Mouse (Mus musculus) hematopoietic stem cell, adult 5-6 weeks (primary cell): Measurements from ENCODE around the gene Shb. TPM values are rescaled to one million over a fixed set of nuclear protein-coding genes. Genes with fewer than 3 reads are reported as not detected.

Experiments used
- ATAC-seq, 2 experiments: fragments of 125-278 bp in 1 of 2; replicated peaks in 1 of 2; 2 replicates each; pipeline ENCODE4 v1.8.0; 2016 to 2017; ENCODE audit warnings: inconsistent platforms in 2 of 2, mild to moderate bottlenecking in 2 of 2, moderate number of reproducible peaks in 2 of 2, low read depth in 1 of 2, moderate TSS enrichment in 1 of 2; ENCODE audit not compliant: low FRiP score in 2 of 2, poor library complexity in 2 of 2, severe bottlenecking in 2 of 2, insufficient read depth in 1 of 2, low TSS enrichment in 1 of 2
- total RNA-seq: library from RNA; stranded (forward); fragments of 172-1452, 232-1000 nt; gene quantifications from 2 replicates; pipeline ENCODE4 v1.2.3, GENCODE M21; 2017

Gene Shb
- total RNA-seq, 1 experiment from 2014 or later, result 4.5 TPM

DNA sequence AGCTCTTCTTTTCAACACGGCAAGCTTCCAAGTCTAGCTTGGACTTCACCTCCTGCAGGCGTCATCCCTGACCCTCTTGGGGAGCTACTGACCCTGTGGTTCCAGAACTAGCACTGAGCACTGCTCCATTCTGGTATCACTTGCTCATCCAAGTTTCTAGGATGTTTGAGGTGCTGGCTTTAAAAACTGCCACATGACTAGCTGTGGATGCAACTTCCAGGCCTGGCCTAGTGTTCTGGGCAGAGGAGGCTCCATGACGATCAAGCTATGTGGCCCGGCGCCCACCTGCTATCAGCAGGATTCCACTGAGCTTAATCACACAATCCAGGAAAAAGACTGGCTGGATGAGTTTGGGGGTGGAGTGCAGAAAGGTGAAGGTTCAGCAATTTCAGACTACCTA lies 57.4 kb downstream of the Shb start:
- ATAC-seq, result no peak

DNA sequence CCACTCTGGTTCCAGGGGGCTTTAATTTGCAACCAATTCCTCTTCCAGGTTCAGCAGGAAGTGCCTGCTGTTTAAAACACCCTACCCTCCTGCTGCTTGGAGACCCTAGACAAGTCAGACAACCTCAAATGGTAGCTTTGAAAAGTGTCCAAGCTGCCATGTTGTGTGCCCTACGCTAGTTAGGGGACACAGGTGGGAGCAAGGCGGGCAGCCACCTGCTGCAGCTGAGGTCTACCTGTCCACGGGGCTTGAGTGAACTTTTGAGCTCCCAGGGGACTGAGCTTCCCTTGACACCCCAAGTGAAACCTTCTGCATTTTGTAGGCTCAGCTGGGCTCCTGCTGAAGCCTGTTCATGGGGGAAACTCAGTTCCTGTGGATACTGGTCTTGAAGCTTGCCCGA lies 58.1 kb downstream of the Shb start:
- no peak for ATAC-seq

DNA sequence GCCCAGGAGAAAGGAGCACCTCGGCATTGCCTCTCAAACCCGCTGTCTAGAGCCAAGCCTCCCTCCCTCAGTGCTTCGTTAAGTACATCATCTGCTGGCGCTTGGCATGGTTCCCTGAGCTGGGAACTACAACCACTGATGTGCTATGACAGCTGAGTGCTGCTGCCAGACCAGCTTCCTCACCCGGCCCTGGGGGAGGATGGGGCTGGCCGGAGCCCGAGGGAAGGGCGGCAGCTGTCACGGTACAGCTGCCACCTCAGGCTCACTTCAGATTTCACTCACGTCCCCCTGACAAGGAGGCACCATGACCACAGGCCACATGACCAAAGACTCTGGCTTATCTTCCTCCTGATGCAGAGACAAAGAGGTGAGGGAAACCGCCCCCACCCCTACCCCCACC lies 59.1 kb downstream of the Shb start:
- peak; percentile 79 to 84 for ATAC-seq

DNA sequence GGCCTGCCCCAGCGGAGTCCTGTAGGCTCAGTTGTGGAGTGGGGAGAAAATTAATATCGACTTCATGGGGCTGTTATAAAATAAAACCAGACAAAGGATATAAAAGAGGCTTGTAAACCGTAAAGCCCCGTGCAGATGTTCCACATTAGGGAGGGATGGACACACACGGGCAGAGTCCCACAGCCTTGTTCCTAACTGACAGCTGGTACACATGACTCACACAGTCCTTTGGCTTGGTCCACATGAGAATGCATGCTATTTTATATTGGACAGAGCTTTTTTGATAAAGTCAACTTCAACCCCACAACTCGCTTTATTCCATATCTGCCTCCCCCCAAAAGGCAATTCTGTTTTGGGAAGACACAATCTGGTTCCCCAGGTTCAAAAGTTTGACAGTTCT lies 59.6 kb downstream of the Shb start:
- ATAC-seq, result no peak

DNA sequence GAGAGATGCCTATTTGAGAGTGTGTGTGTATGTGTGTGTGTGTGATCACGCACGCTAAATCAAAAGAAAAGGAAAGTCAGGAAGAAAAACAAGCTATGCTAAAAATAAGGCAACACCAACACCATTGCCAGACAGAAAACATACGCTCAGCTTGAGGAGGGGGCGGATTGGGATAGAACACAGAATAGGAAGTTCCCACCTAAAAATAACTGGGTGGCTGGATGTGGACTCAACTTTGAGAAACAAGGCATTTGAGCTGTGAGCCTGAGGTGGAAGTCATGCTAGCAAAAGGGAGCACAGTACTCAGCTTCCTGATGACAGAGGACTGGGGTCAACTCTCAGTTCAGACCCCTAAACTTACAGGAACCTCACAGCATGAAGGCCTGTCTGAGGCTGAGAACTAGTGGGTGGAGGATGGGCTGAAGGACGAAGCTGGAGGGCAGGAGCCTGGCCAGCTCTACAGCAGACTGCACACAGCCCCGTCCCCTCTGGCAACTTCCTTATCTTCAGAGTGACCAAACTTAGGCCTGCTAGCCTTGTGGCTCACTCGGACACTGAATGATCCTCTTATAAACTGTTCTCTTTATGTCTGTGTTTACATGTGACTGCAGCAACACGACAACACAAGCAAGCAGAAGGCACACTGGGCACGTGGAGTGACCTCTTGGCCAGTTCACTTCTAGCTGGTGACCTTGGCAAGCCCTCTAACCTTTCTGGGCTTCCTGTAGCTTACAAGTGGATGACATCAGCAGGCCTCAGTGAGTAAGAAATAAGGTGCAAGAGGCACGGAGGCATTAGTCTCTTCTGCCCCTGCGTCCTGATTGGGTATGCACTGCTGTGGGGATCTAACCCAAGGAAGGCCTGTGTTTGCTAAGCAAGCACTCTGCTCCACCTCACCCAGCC lies 60.4 kb downstream of the Shb start:
- ATAC-seq, result no peak

DNA sequence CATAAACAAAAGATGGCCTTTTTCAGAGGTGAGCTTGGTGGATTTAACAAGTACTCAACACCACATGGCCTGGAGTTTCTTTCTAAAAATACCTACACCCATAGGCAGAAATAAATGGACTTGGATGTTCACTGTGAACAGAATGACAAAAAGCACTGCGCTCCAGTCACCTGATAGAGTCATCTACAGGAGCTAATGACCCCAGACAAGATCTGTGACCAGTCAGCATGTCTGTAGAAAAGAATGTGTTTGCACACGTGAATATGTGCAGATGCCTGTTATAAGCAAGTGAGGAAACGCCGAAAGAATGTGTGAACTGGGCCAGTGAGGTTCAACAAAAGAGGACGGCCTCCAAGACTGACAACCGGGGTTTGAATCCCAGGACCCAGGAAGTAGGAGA lies 63.2 kb downstream of the Shb start:
- no peak for ATAC-seq

DNA sequence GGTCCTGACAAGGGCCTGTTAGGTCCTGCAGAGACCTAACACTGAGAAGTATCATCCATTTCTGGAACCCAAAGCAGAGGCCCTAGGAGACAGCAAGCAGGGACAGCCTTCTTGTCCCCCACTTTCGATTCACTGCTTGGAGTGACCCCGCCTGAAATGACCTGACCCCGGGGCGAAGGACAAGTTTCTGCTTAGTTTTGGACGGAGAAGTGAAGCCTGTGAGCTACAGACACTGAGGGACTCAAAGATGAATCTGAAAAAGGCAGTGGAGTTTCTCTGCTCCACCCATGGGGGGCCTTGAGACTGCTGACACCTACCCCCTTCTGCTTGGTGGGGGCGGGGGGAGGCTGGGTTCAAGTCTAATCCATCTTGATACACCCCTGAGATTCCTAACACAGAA lies 63.8 kb downstream of the Shb start:
- no peak for ATAC-seq

DNA sequence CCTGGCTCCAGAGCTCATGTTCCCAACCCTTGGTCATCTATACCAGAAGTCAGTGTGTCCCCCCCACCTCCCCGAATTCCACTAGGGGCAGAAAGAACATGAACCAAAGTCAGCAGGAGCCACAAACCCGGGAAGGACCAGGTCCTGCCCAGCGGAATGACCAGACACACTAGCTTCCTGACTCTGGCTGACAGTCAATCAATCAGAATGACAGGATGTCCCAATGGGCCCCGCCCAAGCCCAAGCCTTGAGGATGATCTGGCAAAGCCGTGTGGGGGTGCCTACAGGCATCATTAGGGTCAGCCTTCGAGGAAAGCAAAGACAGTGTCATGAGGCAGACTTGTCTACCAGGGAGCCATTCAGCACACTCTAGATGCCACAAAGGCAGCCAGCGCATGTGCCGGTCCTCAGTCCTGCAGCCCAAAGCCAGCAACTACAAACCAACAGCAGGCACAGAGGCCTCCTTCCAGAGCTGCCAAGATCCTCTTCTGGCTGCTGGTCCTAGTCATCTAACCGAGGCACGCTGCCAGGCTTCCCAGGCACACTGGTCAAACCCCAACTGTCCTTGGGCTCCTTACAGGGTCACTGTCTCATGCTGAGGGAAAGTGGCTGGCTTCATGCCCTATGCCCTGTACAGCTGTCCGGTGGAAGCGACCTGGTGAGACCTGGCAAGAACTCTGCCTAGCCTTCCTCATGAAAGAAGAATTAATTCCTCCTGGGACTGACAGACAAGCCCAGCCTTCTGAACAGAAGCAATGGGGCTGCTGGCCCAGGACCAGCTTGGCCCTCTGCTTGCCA lies 65.0 kb downstream of the Shb start:
- no peak for ATAC-seq

DNA sequence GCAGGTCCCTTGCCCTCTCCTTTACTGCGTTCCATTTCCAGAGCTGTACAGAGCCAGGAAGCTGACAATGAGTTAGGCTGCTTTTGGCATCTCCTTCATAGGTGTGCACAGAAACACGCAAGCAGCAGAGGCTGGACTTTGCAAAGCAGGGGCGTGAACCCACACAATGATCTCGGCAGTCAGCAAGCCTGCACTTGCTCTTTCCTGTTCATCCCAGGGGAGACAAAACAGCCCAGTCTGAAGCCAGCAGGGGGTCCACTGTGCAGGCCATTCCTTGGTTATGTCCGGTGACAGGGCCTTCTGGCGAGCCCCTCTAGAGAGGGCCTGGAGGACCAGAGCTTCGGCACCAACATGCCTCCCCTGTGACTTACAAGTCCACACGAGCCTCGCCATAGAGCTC lies 67.3 kb downstream of the Shb start:
- ATAC-seq, result no peak

DNA sequence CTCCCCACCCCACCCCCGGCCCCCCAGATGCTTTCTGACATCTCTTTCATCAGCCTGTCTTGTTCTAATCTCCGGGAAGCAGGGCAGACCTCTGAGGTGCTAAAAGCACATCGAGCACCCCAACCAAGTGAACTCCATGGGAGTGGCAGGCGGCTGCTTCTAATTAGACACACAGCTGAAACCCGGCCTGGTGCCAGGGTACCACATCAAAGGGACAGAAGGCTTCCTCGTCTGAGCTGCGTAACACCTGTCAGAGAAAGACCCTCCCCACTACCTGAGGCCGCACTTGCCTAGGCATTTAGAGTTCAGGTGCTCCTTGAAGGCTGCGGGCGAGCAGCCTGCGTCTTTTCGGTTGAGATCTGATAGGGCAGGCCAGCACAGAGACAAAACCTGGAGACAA lies 67.7 kb downstream of the Shb start:
- no peak for ATAC-seq

DNA sequence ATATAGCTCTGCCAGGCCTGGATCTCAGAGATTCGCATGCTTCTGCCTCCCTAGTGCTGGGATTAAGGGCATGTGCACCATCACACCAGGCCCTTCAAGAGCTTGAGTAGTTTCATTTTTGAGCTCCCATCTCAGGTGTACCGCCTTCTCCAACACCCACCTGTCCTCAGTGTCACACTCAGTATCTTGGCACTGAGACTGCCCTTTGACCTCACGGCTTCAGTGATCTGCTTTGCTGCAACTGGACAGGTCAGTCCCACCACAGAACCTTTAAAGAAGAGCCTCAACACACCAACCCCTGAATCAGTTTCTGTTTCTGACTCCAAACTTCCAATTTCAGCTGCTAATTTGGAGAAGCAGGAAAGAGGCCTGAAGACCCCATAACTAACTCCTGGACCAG lies 68.1 kb downstream of the Shb start:
- ATAC-seq, result no peak

DNA sequence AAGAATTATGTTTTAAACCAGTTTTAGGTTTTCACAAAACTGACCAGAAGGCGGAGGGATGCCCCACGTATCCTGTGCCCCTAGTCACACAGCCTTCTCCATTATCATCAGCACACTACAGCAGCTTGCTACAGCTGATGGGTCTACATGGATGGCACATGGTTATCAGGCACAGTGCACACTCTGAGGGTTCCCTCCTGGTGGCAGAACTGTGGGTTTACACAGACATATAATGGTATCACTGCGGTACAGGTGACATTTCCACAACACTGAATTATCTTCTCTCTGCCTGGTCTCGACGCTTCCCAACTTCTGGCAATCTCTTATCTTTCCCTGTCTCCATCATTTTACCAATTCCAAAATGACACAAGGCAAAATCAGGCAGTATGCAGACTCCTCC lies 69.6 kb downstream of the Shb start:
- ATAC-seq, result 0 out of 4 replicates have a peak, but pooled peaks of 1 of the 2 experiments have one; percentile 42

DNA sequence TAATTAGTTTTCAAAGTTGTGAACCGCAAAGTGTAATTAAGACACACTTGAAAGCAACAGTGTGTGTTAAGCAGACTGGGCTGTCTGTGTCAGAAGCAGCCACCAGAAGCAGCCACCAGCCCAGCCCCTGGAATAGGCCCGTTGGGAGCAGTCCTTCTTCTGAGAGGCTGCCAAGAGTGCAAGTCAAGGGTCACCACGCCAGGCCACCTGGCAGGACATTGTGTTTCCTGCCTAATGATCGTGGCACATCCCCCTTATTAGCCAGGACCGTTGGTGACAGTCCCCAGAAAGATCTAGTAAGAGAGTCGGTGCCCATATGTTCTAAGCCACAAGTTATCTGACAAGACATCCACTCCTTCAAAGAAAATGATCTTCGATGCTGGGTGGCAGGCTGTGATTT lies 70.6 kb downstream of the Shb start:
- no peak for ATAC-seq

DNA sequence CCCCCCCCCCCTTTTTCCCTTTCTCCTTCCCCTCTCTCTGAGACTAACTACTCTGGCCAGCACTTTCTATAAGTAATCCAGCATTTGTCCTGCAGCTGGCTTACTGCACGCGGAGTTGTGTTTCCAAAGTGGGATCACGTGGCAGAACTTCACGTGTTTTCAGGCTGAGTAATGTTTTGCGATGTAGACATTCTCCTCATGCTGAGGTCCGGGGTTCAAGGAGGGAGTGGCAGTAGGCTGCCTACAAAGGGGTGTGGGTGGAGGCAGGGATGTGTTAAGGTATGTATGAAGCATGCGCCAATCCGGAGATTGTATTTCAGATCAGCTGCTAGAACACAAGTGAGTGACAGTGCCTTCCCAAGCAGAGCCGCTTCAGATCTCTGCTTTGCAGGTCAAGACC lies 72.9 kb downstream of the Shb start:
- ATAC-seq, result no peak

DNA sequence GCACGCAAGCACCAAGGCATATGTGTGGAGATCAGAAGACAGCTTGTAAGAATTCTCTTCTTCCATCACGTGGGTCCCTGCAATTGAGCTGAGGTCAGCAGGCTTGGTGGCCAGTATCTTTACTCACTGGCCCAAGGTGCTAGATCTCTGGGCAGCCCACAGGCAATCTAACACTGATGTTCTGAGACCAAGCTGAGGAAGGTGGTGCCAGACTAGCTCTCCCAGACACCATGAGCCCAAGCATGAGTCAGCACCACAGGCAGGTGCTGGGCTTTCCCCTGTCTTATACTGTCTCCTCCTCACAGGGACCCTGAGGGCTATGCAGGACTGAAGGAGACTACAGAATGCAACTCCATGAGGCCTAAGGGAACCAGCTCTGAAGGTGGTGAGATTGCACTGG lies 74.7 kb downstream of the Shb start:
- no peak for ATAC-seq

DNA sequence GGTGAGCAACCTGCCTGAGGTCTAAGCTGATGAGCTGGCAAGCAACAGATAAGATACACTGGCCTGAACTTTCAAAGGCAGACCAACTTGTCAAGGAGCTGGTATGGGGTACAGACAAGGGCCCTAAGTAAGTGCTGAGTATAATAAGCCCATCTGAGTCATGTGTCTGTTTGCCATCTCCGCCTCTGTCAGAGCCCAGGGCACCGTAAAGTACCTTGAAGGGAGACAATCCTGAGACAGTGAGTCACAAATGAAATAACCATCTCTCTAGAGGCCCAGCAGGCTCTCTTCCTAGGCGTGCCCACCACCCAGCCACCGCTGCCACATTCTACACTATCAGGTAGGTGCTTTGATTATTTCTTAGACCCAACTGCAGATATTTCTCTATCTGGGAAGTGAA lies 77.3 kb downstream of the Shb start:
- ATAC-seq, result no peak

DNA sequence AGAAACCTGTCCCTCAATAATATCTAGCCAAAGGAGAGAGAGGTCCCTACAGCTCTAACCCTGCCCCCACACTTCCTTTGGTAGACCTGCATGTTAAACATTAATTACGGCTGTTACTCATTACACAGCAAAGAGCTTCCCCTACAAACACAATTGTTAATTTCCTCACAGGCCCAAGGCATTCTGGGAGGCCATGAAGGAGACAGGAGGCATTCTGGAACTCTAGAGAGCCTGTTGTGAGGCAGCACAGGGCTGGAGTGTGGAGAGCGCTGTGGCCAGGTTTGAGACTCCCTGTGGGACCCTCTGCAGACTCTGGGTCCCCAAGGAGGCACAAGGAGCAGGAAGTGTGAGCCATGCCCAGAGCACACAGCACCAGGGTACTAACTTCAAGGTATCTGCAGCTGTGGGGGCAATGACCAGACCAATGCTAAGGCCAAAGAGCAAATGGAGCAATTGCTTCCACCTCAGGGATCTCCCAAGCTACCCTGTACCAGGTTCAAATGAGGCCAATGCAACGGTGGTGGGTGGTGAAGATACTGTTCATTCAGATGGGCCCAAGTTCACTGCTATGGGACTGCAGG lies 78.9 kb downstream of the Shb start:
- ATAC-seq, result no peak

DNA sequence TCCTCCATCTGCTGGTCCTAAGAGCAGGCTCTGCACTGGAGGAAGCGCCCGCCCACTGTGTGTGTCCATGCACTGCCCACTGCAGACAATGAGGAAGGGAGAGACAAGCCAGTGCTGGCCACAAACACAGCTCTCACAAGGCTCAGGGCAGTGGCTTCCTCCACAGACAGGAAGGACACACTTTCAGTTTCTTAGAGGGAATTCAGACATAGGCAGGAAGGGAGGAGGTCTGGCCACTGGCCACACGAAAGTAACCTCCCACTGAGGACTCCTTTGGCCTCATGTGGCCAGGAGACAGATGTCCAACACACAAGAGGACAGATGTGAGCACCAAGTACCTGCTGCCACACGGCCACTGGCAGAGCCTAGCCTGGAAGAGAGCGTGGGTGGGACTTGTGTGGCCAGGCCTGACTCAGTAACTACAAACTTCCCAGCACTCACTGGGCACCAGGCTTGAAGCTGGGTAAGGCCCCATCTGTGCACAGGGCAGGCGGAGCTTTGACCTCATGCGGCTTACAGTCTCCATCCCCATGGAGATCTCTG lies 79.6 kb downstream of the Shb start:
- ATAC-seq, result peak; percentile 39 to 47; a peak in 3 of 4 replicates
